Mouse (Mus musculus) gastrocnemius, adult 2 months (tissue): ENCODE results near the gene Btbd1. TPM values are rescaled to one million over a fixed set of nuclear protein-coding genes. Genes with fewer than 3 reads are reported as not detected.
A peak's percentile ranks its signal among the peaks of the same experiment; 100 is the strongest.
"Not testable (repeated sequence)": the region's sequence is repeated elsewhere in the genome, so short reads cannot be mapped to it uniquely, and the experiment has no call there.

Source experiments
- DNase-seq: peaks from one replicate; pipeline ENCODE4 v3.0.0; 2022
- H3K27ac ChIP-seq: fragments of 200-600 bp; 2 replicates; pipeline ENCODE4 v1.8.1; 2022; ENCODE audit warnings: mild to moderate bottlenecking
- H3K4me3 ChIP-seq: fragments of 200-600 bp; 2 replicates; pipeline ENCODE4 v1.8.1; 2022; ENCODE audit warnings: mild to moderate bottlenecking, moderate library complexity
- CTCF ChIP-seq: fragments of 200-600 bp; IDR thresholded peaks from 2 replicates; pipeline ENCODE4 v1.8.1; 2022; ENCODE audit warnings: antibody characterized with exemption, mild to moderate bottlenecking, moderate library complexity
- intact Hi-C: fragments of 180-260 bp; cut with DNase I; formaldehyde crosslinking; loops from one replicate; pipeline ENCODE4 v1.15.1; 2025
- total RNA-seq, 2 experiments: library from RNA; stranded (reverse); gene quantifications; 2 replicates each; pipeline ENCODE4 v1.2.3; 2021

Btbd1 gene
- total RNA-seq, 2 experiments from 2014 or later: 145 to 194 TPM

- TF ChIP-seq CTCF: no peak
- no peak overlapping the region for H3K4me3 ChIP-seq
- no peak overlapping the region for H3K27ac ChIP-seq
- intact Hi-C loops: no loop called here
- no peak for DNase-seq
Measured at GRCm38 (mm10) chr7:81847010-81847409, 17.8 kb upstream of the Btbd1 start.

- intact Hi-C loops: no loop called here
- TF ChIP-seq CTCF: no peak
Measured at GRCm38 (mm10) chr7:81846008-81846407, 16.8 kb upstream of the Btbd1 start.

GRCm38 (mm10) chr7:81845313-81845712 is 16.1 kb upstream of the Btbd1 start:
- TF ChIP-seq CTCF: no peak
- H3K4me3 ChIP-seq: peak overlapping the region; percentile 11; the same call in 1 of the 2 replicates
- intact Hi-C loops: no loop called here
- no peak for DNase-seq
- no peak overlapping the region for H3K27ac ChIP-seq

More at GRCm38 (mm10) chr7:81846008-81846407, 16.8 kb upstream of the Btbd1 start:
- H3K4me3 ChIP-seq: no peak overlapping the region
- no peak for DNase-seq
- H3K27ac ChIP-seq: no peak overlapping the region

- Histone ChIP-seq H3K4me3 (peak overlapping the region; percentile 11; the same call in 1 of the 2 replicates), H3K27ac (peak overlapping the region; percentile 46; the same call in 1 of the 2 replicates)
- intact Hi-C loops: no loop called here
- DNase-seq: no peak
- TF ChIP-seq CTCF: no peak
Measured at GRCm38 (mm10) chr7:81844801-81845200, 15.6 kb upstream of the Btbd1 start.

- Histone ChIP-seq H3K27ac (no peak overlapping the region), H3K4me3 (no peak overlapping the region)
- intact Hi-C loops: no loop called here
- TF ChIP-seq CTCF: no peak
- DNase-seq: no peak
Measured at GRCm38 (mm10) chr7:81843903-81844302, 14.7 kb upstream of the Btbd1 start.

- intact Hi-C loops: no loop called here
- no peak for TF ChIP-seq CTCF
- no peak for DNase-seq
- Histone ChIP-seq H3K27ac (no peak overlapping the region), H3K4me3 (no peak overlapping the region)
Measured at GRCm38 (mm10) chr7:81842998-81843397, 13.8 kb upstream of the Btbd1 start.

- no peak for TF ChIP-seq CTCF
- no peak for DNase-seq
- Histone ChIP-seq H3K27ac (peak overlapping the region; percentile 93), H3K4me3 (no peak overlapping the region)
- intact Hi-C loops: no loop called here
Measured at GRCm38 (mm10) chr7:81842141-81842540, 12.9 kb upstream of the Btbd1 start.

GRCm38 (mm10) chr7:81841439-81841838 is 12.2 kb upstream of the Btbd1 start:
- peak; percentile 80 for DNase-seq
- Histone ChIP-seq H3K27ac (peak overlapping the region; percentile 93), H3K4me3 (peak overlapping the region; percentile 11; the same call in 1 of the 2 replicates)
- no peak for TF ChIP-seq CTCF
- intact Hi-C loops: no loop called here

- peak; percentile 57 for DNase-seq
- peak overlapping the region; percentile 93 for H3K27ac ChIP-seq
- H3K4me3 ChIP-seq: peak overlapping the region; percentile 2; the same call in 1 of the 2 replicates
- intact Hi-C loops: no loop called here
- TF ChIP-seq CTCF: no peak
Measured at GRCm38 (mm10) chr7:81840661-81841181, 11.5 kb upstream of the Btbd1 start.

GRCm38 (mm10) chr7:81839746-81840145 is 10.5 kb upstream of the Btbd1 start:
- H3K27ac ChIP-seq: peak overlapping the region; percentile 93
- no peak for TF ChIP-seq CTCF
- intact Hi-C loops: loop anchor here (2.0 kb wide), 1 partner anchor 33 kb away; no protein-coding TSS in a partner anchor
- H3K4me3 ChIP-seq: no peak overlapping the region
- DNase-seq: no peak

GRCm38 (mm10) chr7:81837771-81838170 is 8.5 kb upstream of the Btbd1 start:
- DNase-seq, H3K27ac ChIP-seq, H3K4me3 ChIP-seq: not testable (repeated sequence)
- intact Hi-C loops: loop anchor here (2.0 kb wide), 1 partner anchor 31 kb away; no protein-coding TSS in a partner anchor

- DNase-seq: no peak
- no peak overlapping the region for H3K4me3 ChIP-seq
- no peak overlapping the region for H3K27ac ChIP-seq
- intact Hi-C loops: no loop called here
- no peak for TF ChIP-seq CTCF
Measured at GRCm38 (mm10) chr7:81835430-81835829, 6.2 kb upstream of the Btbd1 start.

- intact Hi-C loops: no loop called here
- Histone ChIP-seq H3K27ac (no peak overlapping the region), H3K4me3 (no peak overlapping the region)
- TF ChIP-seq CTCF: peak; percentile 9; the same call in 1 of the 2 replicates
- no peak for DNase-seq
Measured at GRCm38 (mm10) chr7:81834847-81835246, 5.6 kb upstream of the Btbd1 start.

GRCm38 (mm10) chr7:81828681-81829378 is 401 bp downstream of the Btbd1 start:
- TF ChIP-seq CTCF: no peak
- Histone ChIP-seq H3K4me3 (peak overlapping the region; percentile 94), H3K27ac (peak overlapping the region; percentile 95)
- intact Hi-C loops: loop anchor here (1.0 kb wide), 1 partner anchor 39 kb away; no protein-coding TSS in a partner anchor
- DNase-seq: peak; percentile 77
